Mouse (Mus musculus) heart, adult 2 months (tissue): ENCODE results near the gene Ephb2. TPM values are rescaled to one million over a fixed set of nuclear protein-coding genes. Genes with fewer than 3 reads are reported as not detected.

Experiments
- DNase-seq, 2 experiments: peaks; one replicate each; pipeline ENCODE4 v3.0.0; 2021
- H3K27ac ChIP-seq: fragments of 200-600 bp; 2 replicates; pipeline ENCODE4 v1.8.1; 2022
- H3K27me3 ChIP-seq: fragments of 200-500 bp; 2 replicates; pipeline ENCODE4 v1.6.1; 2012; ENCODE audit warnings: mild to moderate bottlenecking, low read length, inconsistent platforms, mixed read lengths; ENCODE audit not compliant: control insufficient read depth, insufficient read depth
- H3K36me3 ChIP-seq: fragments of 200-500 bp; 2 replicates; pipeline ENCODE4 v1.6.1; 2012; ENCODE audit warnings: low read length, inconsistent platforms; ENCODE audit not compliant: control insufficient read depth, insufficient read depth
- H3K4me1 ChIP-seq: fragments of 200-500 bp; 2 replicates; pipeline ENCODE4 v1.6.1; 2011; ENCODE audit warnings: low read length; ENCODE audit not compliant: control insufficient read depth, insufficient read depth
- H3K4me3 ChIP-seq: fragments of 200-600 bp; 2 replicates; pipeline ENCODE4 v1.8.1; 2022
- H3K79me2 ChIP-seq: fragments of 200-500 bp; replicated peaks from 2 replicates; pipeline ENCODE4 v1.6.1; 2012; ENCODE audit warnings: mild to moderate bottlenecking, inconsistent platforms, low read length, moderate library complexity, mixed read lengths; ENCODE audit not compliant: control insufficient read depth, insufficient read depth
- H3K9ac ChIP-seq: fragments of 200-500 bp; 2 replicates; pipeline ENCODE4 v1.6.1; 2012; ENCODE audit warnings: low read depth, mild to moderate bottlenecking, control low read depth, inconsistent platforms, low read length, mixed read lengths
- CTCF ChIP-seq: fragments of 200-600 bp; IDR thresholded peaks from 2 replicates; pipeline ENCODE4 v1.8.1; 2022; ENCODE audit warnings: antibody characterized with exemption, mild to moderate bottlenecking, moderate library complexity
- EP300 ChIP-seq: fragments of 200-500 bp; IDR thresholded peaks from 2 replicates; pipeline ENCODE4 v1.6.1; 2011; ENCODE audit warnings: low read depth, low read length, control low read depth; ENCODE audit not compliant: insufficient read depth
- POLR2A ChIP-seq: fragments of 200-500 bp; IDR thresholded peaks from 2 replicates; pipeline ENCODE4 v1.6.1; 2011; ENCODE audit warnings: mild to moderate bottlenecking, low read depth, low read length, control low read depth; ENCODE audit not compliant: insufficient read depth
- WGBS: fragments of 180-500 bp; shearing (Covaris S2); methylation state at CpG from one replicate; pipeline ENCODE4 v1.1.7; 2018; 5-methylcytosine and 5-hydroxymethylcytosine counted together
- intact Hi-C: fragments of 180-260 bp; cut with DNase I; formaldehyde crosslinking; loops from one replicate; pipeline ENCODE4 v1.15.1; 2025
- polyA plus RNA-seq: library from polyadenylated mRNA; depleted of rRNA; stranded (reverse); fragments of >200 nt; gene quantifications from 2 replicates; pipeline ENCODE4 v1.2.3, GENCODE M21; 2012
- total RNA-seq, 2 experiments: library from RNA; stranded (reverse); gene quantifications; 2 replicates each; pipeline ENCODE4 v1.2.3; 2021

Ephb2 gene
- total and polyA plus RNA-seq, 3 experiments = 0.73 to 0.96 (median 0.77) TPM

- no peaks in the 10 kb centered on the region for H3K4me1 ChIP-seq
- WGBS = 37% methylated on average over 11 of the region's 11 CpGs
- no peak overlapping the region for H3K4me3 ChIP-seq
- H3K27me3 ChIP-seq = 0 out of 2 replicates have a peak, but pooled peaks cover 2% of the 10 kb centered on the region
- no peaks in the 10 kb centered on the region for H3K79me2 ChIP-seq
- no peak for DNase-seq
- H3K36me3 ChIP-seq = no peaks in the 10 kb centered on the region
- intact Hi-C loops = no loop called here
- no peak overlapping the region for H3K9ac ChIP-seq
- no peak overlapping the region for H3K27ac ChIP-seq
- no peak for TF ChIP-seq EP300
- TF ChIP-seq CTCF = no peak
- no peak for TF ChIP-seq POLR2A
Observed at GRCm38 (mm10) chr4:136828664-136829569, 6.9 kb downstream of the Ephb2 start.

- no peaks in the 10 kb centered on the region for H3K79me2 ChIP-seq
- 47% methylated on average over 18 of the region's 18 CpGs for WGBS
- H3K27me3 ChIP-seq = 0 out of 2 replicates have a peak, but pooled peaks cover 3% of the 10 kb centered on the region
- no peak overlapping the region for H3K4me3 ChIP-seq
- intact Hi-C loops = no loop called here
- TF ChIP-seq CTCF (no peak), EP300 (no peak), POLR2A (no peak)
- no peaks in the 10 kb centered on the region for H3K36me3 ChIP-seq
- no peak overlapping the region for H3K27ac ChIP-seq
- no peak overlapping the region for H3K9ac ChIP-seq
- H3K4me1 ChIP-seq = no peaks in the 10 kb centered on the region
- DNase-seq = no peak
Observed at GRCm38 (mm10) chr4:136824935-136825552, 10.7 kb downstream of the Ephb2 start.

GRCm38 (mm10) chr4:136820069-136820522 lies 15.7 kb downstream of the Ephb2 start:
- Histone ChIP-seq H3K27me3 (peaks cover 1% of the 10 kb centered on the region; the same call in 1 of the 2 replicates), H3K27ac (no peak overlapping the region), H3K36me3 (no peaks in the 10 kb centered on the region), H3K9ac (no peak overlapping the region), H3K4me3 (no peak overlapping the region), H3K79me2 (no peaks in the 10 kb centered on the region), H3K4me1 (no peaks in the 10 kb centered on the region)
- 62% methylated on average over 10 of the region's 10 CpGs for WGBS
- DNase-seq = no peak
- intact Hi-C loops = no loop called here
- TF ChIP-seq POLR2A = no peak
- no peak for TF ChIP-seq EP300
- TF ChIP-seq CTCF = no peak

- intact Hi-C loops = no loop called here
- Histone ChIP-seq H3K9ac (no peak overlapping the region), H3K36me3 (no peaks in the 10 kb centered on the region), H3K27ac (no peak overlapping the region), H3K79me2 (no peaks in the 10 kb centered on the region), H3K4me1 (no peaks in the 10 kb centered on the region), H3K4me3 (no peak overlapping the region), H3K27me3 (peaks cover 1% of the 10 kb centered on the region; the same call in 1 of the 2 replicates)
- WGBS = 36% methylated on average over 7 of the region's 7 CpGs
- TF ChIP-seq CTCF = no peak
- no peak for TF ChIP-seq EP300
- no peak for TF ChIP-seq POLR2A
- no peak for DNase-seq
Observed at GRCm38 (mm10) chr4:136816701-136817100, 19.1 kb downstream of the Ephb2 start.

DNA sequence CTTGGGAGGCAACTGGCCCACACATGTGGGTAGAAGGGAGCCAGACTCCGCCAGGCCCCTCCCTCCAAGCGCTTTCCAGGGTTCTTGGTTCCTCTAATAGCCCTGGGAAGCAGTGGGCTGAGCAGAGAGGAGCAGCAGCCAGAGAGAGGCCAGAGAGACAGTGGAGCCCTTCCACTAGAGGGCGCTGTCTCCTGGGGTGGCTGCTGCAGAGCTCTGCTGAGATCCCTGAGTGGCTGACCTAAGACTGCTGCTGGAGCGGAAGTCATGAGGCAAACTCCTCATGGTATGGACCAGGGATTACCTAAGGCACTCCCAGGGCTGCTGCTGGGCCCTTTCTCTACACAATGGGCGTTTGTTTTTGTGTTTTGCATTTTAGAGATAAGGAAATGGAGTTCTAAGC lies 20.4 kb downstream of the Ephb2 start:
- TF ChIP-seq EP300 (no peak), POLR2A (no peak), CTCF (peak; percentile 59)
- peak in 1 of 2 experiments; percentile 29 for DNase-seq
- WGBS = 67% methylated on average over 5 of the region's 5 CpGs
- Histone ChIP-seq H3K79me2 (no peaks in the 10 kb centered on the region), H3K36me3 (no peaks in the 10 kb centered on the region), H3K9ac (no peak overlapping the region), H3K27ac (no peak overlapping the region), H3K4me3 (no peak overlapping the region), H3K4me1 (no peaks in the 10 kb centered on the region), H3K27me3 (no peaks in the 10 kb centered on the region; the same call in 1 of the 2 replicates)
- intact Hi-C loops = no loop called here

DNA sequence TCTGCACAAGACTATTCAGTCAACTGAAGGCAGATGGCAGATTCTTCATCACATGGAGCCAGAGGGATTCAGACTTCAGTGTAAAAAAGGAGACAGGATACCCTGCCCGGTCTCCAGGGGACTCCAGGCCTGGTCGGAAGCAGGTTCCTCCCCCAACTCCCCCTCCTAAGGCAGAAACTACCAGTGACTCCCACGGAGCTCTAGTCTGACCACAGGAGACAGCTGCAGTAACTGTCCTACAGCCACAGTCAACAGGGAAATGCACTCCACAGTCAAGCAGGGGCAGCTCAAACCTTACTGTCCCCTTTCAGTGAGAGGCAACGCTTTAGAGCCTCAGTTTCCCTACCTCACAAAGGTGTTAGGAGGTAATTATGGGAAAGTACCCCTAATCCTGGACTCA lies 23.2 kb downstream of the Ephb2 start:
- Histone ChIP-seq H3K4me3 (no peak overlapping the region), H3K27me3 (no peaks in the 10 kb centered on the region; the same call in 1 of the 2 replicates), H3K27ac (no peak overlapping the region), H3K79me2 (no peaks in the 10 kb centered on the region), H3K4me1 (no peaks in the 10 kb centered on the region), H3K36me3 (no peaks in the 10 kb centered on the region), H3K9ac (no peak overlapping the region)
- intact Hi-C loops = no loop called here
- WGBS = 28% methylated on average over 4 of the region's 4 CpGs
- TF ChIP-seq CTCF (no peak), EP300 (no peak), POLR2A (no peak)
- no peak for DNase-seq
